ENCODE assay signal across 14 mouse cellular contexts in the genomic region with DNA sequence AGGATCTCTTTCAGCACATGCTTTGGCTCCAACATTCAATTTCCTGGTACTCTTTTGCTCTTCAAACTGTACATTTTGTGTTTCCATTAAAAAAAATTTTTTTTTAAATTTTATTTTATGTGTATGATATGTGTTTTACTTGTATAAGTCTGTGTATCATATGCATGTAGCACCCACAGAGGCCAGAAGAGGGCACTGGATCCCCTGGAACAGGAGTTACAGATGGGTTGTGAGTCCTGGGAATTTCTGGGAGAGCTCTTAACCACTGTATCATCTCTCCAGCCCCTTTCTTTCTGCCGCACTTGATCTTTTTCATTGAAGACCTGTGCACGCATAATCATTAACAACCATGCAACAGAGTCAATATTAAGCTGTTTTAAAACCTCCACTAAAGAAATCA. TPM values are rescaled to one million over a fixed set of nuclear protein-coding genes. Genes with fewer than 3 reads are reported as not detected.
DNase-seq lines count a peak whose midpoint lies in the region; ATAC-seq and TF ChIP-seq lines count a peak whose summit lies in the region.
"Had no signal": no experiment of that assay in that cellular context is flagged by ENCODE, and none has a peak within 500 bp of the region (broad histone marks: within the 10 kb centered on the region; RNA-seq: fewer than 3 reads in every experiment).

No protein-coding gene starts in this region.

- no peak for TF ChIP-seq POLR2A in liver, adult 2 months (IDR thresholded peaks at IDR 0.05; ENCODE audit: extremely low read depth, insufficient read depth, low read length)
- TF ChIP-seq POLR2A in bone marrow, adult 2 months (IDR thresholded peaks at IDR 0.05; ENCODE audit: borderline replicate concordance, control insufficient read depth, low read depth, low read length): no peak

- no peaks in the 10 kb centered on the region for H3K36me3 ChIP-seq in liver, adult 2 months (ENCODE audit: control insufficient read depth, insufficient read depth, low read length)
- no peaks in the 10 kb centered on the region for H3K36me3 ChIP-seq in liver, embryonic 11.5 days (ENCODE audit: control insufficient read depth, insufficient read depth, low read length)
- H3K36me3 ChIP-seq in E14TG2a.4 (ENCODE audit: insufficient read depth, low read length): no peaks in the 10 kb centered on the region
- H3K36me3 ChIP-seq: embryonic facial prominence, embryonic 15.5 days; hindbrain, embryonic 12.5 days; limb, embryonic 10.5 days; neural tube, embryonic 12.5 days had no signal

- WGBS in liver, adult 2 months: 90% methylated on average over 2 of the region's 2 CpGs
- WGBS in liver, embryonic 11.5 days: 83% methylated on average over 2 of the region's 2 CpGs
- 94% methylated on average over 2 of the region's 2 CpGs for WGBS in bone marrow, adult 2 months

- no peak for ATAC-seq in CD4-positive, CD25-positive, alpha-beta regulatory T cell, adult 4 months
- no peak for ATAC-seq in liver, embryonic 11.5 days (replicated peaks; ENCODE audit: low FRiP score)
- ATAC-seq: intestine, embryonic 16.5 days had no signal

- DNase-seq in CD4-positive, CD25-positive, alpha-beta regulatory T cell, adult 2 months (ENCODE audit: low read depth, low spot score): peak; percentile 29
- DNase-seq in liver, adult 2 months (ENCODE audit: extremely low read depth, low read depth, low spot score): no peak
- DNase-seq in liver, embryonic 11.5 days (ENCODE audit: low spot score): no peak
- DNase-seq in spleen, postnatal 36 days (ENCODE audit: low spot score in 2 of 2): no peak
- no peak for DNase-seq in adrenal gland, postnatal 4 days (ENCODE audit: low spot score in 2 of 2)
- DNase-seq: cerebellum, adult 8-10 months had no signal

- no peaks in the 10 kb centered on the region for H3K4me1 ChIP-seq in liver, adult 2 months (ENCODE audit: control insufficient read depth, insufficient read depth, low read length)
- H3K4me1 ChIP-seq in liver, embryonic 11.5 days (replicated peaks; ENCODE audit: control insufficient read depth, insufficient read depth, low read length): no peaks in the 10 kb centered on the region; the same call in 1 of the 2 replicates
- 0 out of 2 replicates have a peak, but pooled peaks cover 3% of the 10 kb centered on the region for H3K4me1 ChIP-seq in E14TG2a.4 (replicated peaks; ENCODE audit: low read depth, low read length)
- no peaks in the 10 kb centered on the region for H3K4me1 ChIP-seq in bone marrow, adult 2 months (ENCODE audit: control insufficient read depth, insufficient read depth, low read length)
- H3K4me1 ChIP-seq: embryonic facial prominence, embryonic 15.5 days; hindbrain, embryonic 12.5 days; limb, embryonic 10.5 days; neural tube, embryonic 12.5 days had no signal

- no peaks in the 10 kb centered on the region for H3K27me3 ChIP-seq in liver, adult 2 months (ENCODE audit: control insufficient read depth, insufficient read depth, low read length)
- no peaks in the 10 kb centered on the region for H3K27me3 ChIP-seq in liver, embryonic 11.5 days (replicated peaks; ENCODE audit: control insufficient read depth, insufficient read depth, low read length)
- no peaks in the 10 kb centered on the region for H3K27me3 ChIP-seq in E14TG2a.4 (ENCODE audit: insufficient read depth, low read length)
- H3K27me3 ChIP-seq: embryonic facial prominence, embryonic 15.5 days; hindbrain, embryonic 12.5 days; neural tube, embryonic 12.5 days had no signal

- H3K9me3 ChIP-seq in liver, embryonic 11.5 days (ENCODE audit: control insufficient read depth, low read length): no peaks in the 10 kb centered on the region
- no peaks in the 10 kb centered on the region for H3K9me3 ChIP-seq in E14TG2a.4 (ENCODE audit: low read length)
- H3K9me3 ChIP-seq: embryonic facial prominence, embryonic 15.5 days; hindbrain, embryonic 12.5 days; limb, embryonic 10.5 days; neural tube, embryonic 12.5 days had no signal

- H3K79me2 ChIP-seq in liver, adult 2 months (ENCODE audit: control insufficient read depth, insufficient read depth, low read length): no peaks in the 10 kb centered on the region

- no peak overlapping the region for H3K9ac ChIP-seq in liver, adult 2 months (ENCODE audit: low read depth, low read length)
- H3K9ac ChIP-seq in liver, embryonic 11.5 days (ENCODE audit: low read depth, low read length): no peak overlapping the region
- H3K9ac ChIP-seq: embryonic facial prominence, embryonic 15.5 days; hindbrain, embryonic 12.5 days; neural tube, embryonic 12.5 days had no signal

- no peak overlapping the region for H3K4me2 ChIP-seq in liver, embryonic 11.5 days
- H3K4me2 ChIP-seq: embryonic facial prominence, embryonic 15.5 days; hindbrain, embryonic 12.5 days; neural tube, embryonic 12.5 days had no signal

- H3K4me3 ChIP-seq in liver, adult 2 months (ENCODE audit: insufficient read depth, low read depth, low read length): no peak overlapping the region
- H3K4me3 ChIP-seq in liver, embryonic 11.5 days (ENCODE audit: low read depth, low read length): no peak overlapping the region
- H3K4me3 ChIP-seq in E14TG2a.4 (replicated peaks; ENCODE audit: low read length): no peak overlapping the region
- H3K4me3 ChIP-seq in bone marrow, adult 2 months (replicated peaks; ENCODE audit: control insufficient read depth, low read depth, low read length): no peak overlapping the region
- H3K4me3 ChIP-seq: embryonic facial prominence, embryonic 15.5 days; hindbrain, embryonic 12.5 days; limb, embryonic 10.5 days; neural tube, embryonic 12.5 days had no signal

- peak; percentile 37; the same call in 1 of the 2 replicates for TF ChIP-seq CTCF in liver, adult 2 months (IDR thresholded peaks at IDR 0.05; ENCODE audit: low read depth, low read length)
- peak; percentile 50 for TF ChIP-seq CTCF in E14TG2a.4 (conservative IDR thresholded peaks at IDR 0.05; ENCODE audit: low read length)
- peak; percentile 7; the same call in 1 of the 2 replicates for TF ChIP-seq CTCF in bone marrow, adult 2 months (IDR thresholded peaks at IDR 0.05; ENCODE audit: control insufficient read depth, insufficient read depth, low read length)

- H3K27ac ChIP-seq in liver, adult 2 months (replicated peaks; ENCODE audit: insufficient read depth, low read depth, low read length): no peak overlapping the region
- no peak overlapping the region for H3K27ac ChIP-seq in liver, embryonic 11.5 days (ENCODE audit: low read depth, low read length)
- no peak overlapping the region for H3K27ac ChIP-seq in bone marrow, adult 2 months (ENCODE audit: control insufficient read depth, insufficient read depth, low read depth, low read length, poor library complexity)
- H3K27ac ChIP-seq: embryonic facial prominence, embryonic 15.5 days; hindbrain, embryonic 12.5 days; limb, embryonic 10.5 days; neural tube, embryonic 12.5 days had no signal

RNA-seq across cellular contexts. Expression of a gene that starts 8.4 kb away (rescaled TPM):
- 10 to 100 TPM; 19.0 to 19.2 TPM for polyA plus RNA-seq in CD4-positive, CD25-positive, alpha-beta regulatory T cell, adult 4 months (2017; shearing (Covaris generic))
- 33.2 and 34.0 TPM in 2 replicates for total RNA-seq in liver, adult 2 months (2014; rRNA removed)
- 10.3 and 11.1 TPM in 2 replicates for polyA plus RNA-seq in liver, adult 2 months (2012; rRNA removed)
- 29.4 and 31.1 TPM in 2 replicates for polyA plus RNA-seq in liver, embryonic 11.5 days (2014; fragmentation: Nextera tagmentation; extraction: Ambion mirVana)
- polyA plus RNA-seq in bone marrow, adult 2 months (2011; ENCODE audit: insufficient read depth, insufficient read length, low replicate concordance, missing spikeins): 8.1 and 12.1 TPM in 2 replicates
- 10 to 100 TPM; 46.2 to 49.5 TPM for total RNA-seq in adrenal gland, postnatal 4 days (2021)
